Mouse (Mus musculus): ENCODE data around the gene Nek3.

GRCm38 (mm10) chr8:22149643-22150344 is 16.4 kb downstream of the Nek3 start:
- TF ChIP-seq GATA1 (IDR thresholded peaks at IDR 0.05; ENCODE audit: low read length) (no peak), TAL1 (IDR thresholded peaks at IDR 0.05; ENCODE audit: low read length) (no peak)
